ENCODE assay signal across 8 mouse cellular contexts in the genomic region with DNA sequence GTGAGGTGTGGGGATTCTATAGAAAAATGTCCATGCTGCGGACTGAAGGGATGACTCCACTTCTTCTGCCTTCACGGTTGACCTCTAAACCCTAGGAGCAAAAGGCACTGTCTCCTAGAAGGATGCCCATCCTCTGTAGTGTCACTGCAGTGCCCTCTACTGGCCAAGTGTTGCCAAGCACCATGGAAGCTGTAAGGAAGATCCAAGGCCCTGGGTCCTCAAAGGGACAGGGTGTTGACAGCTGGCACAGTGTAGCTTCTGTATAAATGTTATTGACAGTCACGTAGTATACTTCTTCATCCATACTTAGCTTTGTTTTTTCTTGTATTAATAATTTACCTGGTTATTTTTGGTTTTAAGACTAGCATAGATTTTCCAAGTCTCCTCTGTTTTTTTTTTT.
A peak's percentile ranks its signal among the peaks of the same experiment; 100 is the strongest.
DNase-seq lines count a peak whose midpoint lies in the region; ATAC-seq and TF ChIP-seq lines count a peak whose summit lies in the region.

No protein-coding gene starts in this region.

- peaks cover 3% of the 10 kb centered on the region; the same call in 1 of the 2 replicates for H3K27me3 ChIP-seq in G1E (ENCODE audit: insufficient read depth, low read length)
- H3K27me3 ChIP-seq in forebrain, embryonic 15.5 days, result no peaks in the 10 kb centered on the region
- no peaks in the 10 kb centered on the region for H3K27me3 ChIP-seq in hindbrain, embryonic 12.5 days

- no peak overlapping the region for H3K27ac ChIP-seq in forebrain, embryonic 15.5 days (replicated peaks)
- no peak overlapping the region for H3K27ac ChIP-seq in hindbrain, embryonic 12.5 days

- peaks cover 42% of the 10 kb centered on the region for H3K4me1 ChIP-seq in G1E (ENCODE audit: insufficient read depth, low read depth, low read length)
- H3K4me1 ChIP-seq in forebrain, embryonic 15.5 days, result no peaks in the 10 kb centered on the region
- H3K4me1 ChIP-seq in hindbrain, embryonic 12.5 days, result no peaks in the 10 kb centered on the region

- no peak overlapping the region for H3K9ac ChIP-seq in forebrain, embryonic 15.5 days (replicated peaks)
- H3K9ac ChIP-seq in hindbrain, embryonic 12.5 days, result no peak overlapping the region

- ATAC-seq in G1E (ENCODE audit: extremely low read depth, insufficient number of reproducible peaks, low FRiP score, poor library complexity, severe bottlenecking), result peak; percentile 56; the same call in 1 of the 2 replicates
- peak; percentile 66 for ATAC-seq in forebrain, embryonic 15.5 days (replicated peaks)
- peak; percentile 64; the same call in 1 of the 2 replicates for ATAC-seq in hindbrain, embryonic 12.5 days (ENCODE audit: low FRiP score)

- 15% methylated on average over 3 of the region's 3 CpGs for WGBS in forebrain, embryonic 15.5 days
- 20% methylated on average over 3 of the region's 3 CpGs for WGBS in hindbrain, embryonic 12.5 days

- H3K4me2 ChIP-seq in forebrain, embryonic 15.5 days (replicated peaks), result no peak overlapping the region
- no peak overlapping the region for H3K4me2 ChIP-seq in hindbrain, embryonic 12.5 days (replicated peaks)

- no peak overlapping the region for H3K4me3 ChIP-seq in G1E (ENCODE audit: low read depth, low read length)
- no peak overlapping the region for H3K4me3 ChIP-seq in forebrain, embryonic 15.5 days
- no peak overlapping the region for H3K4me3 ChIP-seq in hindbrain, embryonic 12.5 days

- peak; percentile 47 for DNase-seq in G1E (ENCODE audit: low spot score)
- DNase-seq in c-Kit-positive CD71-positive TER-119-negative erythroid progenitor cells, embryonic 14.5 days (ENCODE audit: low read depth), result peak; percentile 78
- peak; percentile 71 for DNase-seq in layer of hippocampus, adult 9-10 months (ENCODE audit: low spot score)
- DNase-seq in lung, postnatal 14 days, result peak; percentile 92
- peak; percentile 82 to 83 for DNase-seq in right cerebral cortex, adult 2 months (ENCODE audit: low spot score in 2 of 2)
- DNase-seq in urinary bladder, postnatal 25 days (ENCODE audit: low spot score), result peak; percentile 79

- H3K9me3 ChIP-seq in G1E (replicated peaks), result no peaks in the 10 kb centered on the region
- no peaks in the 10 kb centered on the region for H3K9me3 ChIP-seq in forebrain, embryonic 15.5 days
- no peaks in the 10 kb centered on the region for H3K9me3 ChIP-seq in hindbrain, embryonic 12.5 days (replicated peaks)

- TF ChIP-seq CTCF in G1E (IDR thresholded peaks at IDR 0.05; ENCODE audit: low read depth, low read length), result peak; percentile 90

- H3K36me3 ChIP-seq in G1E (replicated peaks), result no peaks in the 10 kb centered on the region
- H3K36me3 ChIP-seq in forebrain, embryonic 15.5 days, result no peaks in the 10 kb centered on the region
- H3K36me3 ChIP-seq in hindbrain, embryonic 12.5 days, result no peaks in the 10 kb centered on the region
